Mouse (Mus musculus): ENCODE data around the gene Heatr3.

Gene Heatr3

GRCm38 (mm10) chr8:88137748-88138484, at the start of gene Heatr3:
Gene Heatr3, plus strand, starts transcription at chr8:88137855.
- peak; percentile 98 for DNase-seq (ENCODE audit: low spot score)

- no peak for DNase-seq (ENCODE audit: low spot score)
Observed at GRCm38 (mm10) chr8:88088006-88088405, 49.6 kb upstream of the Heatr3 start.

- DNase-seq (ENCODE audit: low spot score) = no peak
Observed at GRCm38 (mm10) chr8:88091661-88092060, 46.0 kb upstream of the Heatr3 start.

GRCm38 (mm10) chr8:88093367-88093766, 44.3 kb upstream of the Heatr3 start:
- DNase-seq (ENCODE audit: low spot score) = no peak

- no peak for DNase-seq (ENCODE audit: low spot score)
Observed at GRCm38 (mm10) chr8:88098856-88099255, 38.8 kb upstream of the Heatr3 start.

GRCm38 (mm10) chr8:88099526-88099925, 38.1 kb upstream of the Heatr3 start:
- peak; percentile 48 for DNase-seq (ENCODE audit: low spot score)

GRCm38 (mm10) chr8:88109241-88109640, 28.4 kb upstream of the Heatr3 start:
- DNase-seq (ENCODE audit: low spot score) = no peak

GRCm38 (mm10) chr8:88118456-88119036, 19.1 kb upstream of the Heatr3 start, which contains the start of gene Cnep1r1:
Gene Cnep1r1, plus strand, starts transcription at chr8:88118769.
- DNase-seq (ENCODE audit: low spot score) = peak; percentile 93

- DNase-seq (ENCODE audit: low spot score) = no peak
Observed at GRCm38 (mm10) chr8:88119076-88119475, 18.6 kb upstream of the Heatr3 start.

GRCm38 (mm10) chr8:88124850-88125249, 12.8 kb upstream of the Heatr3 start:
- DNase-seq (ENCODE audit: low spot score) = no peak

- no peak for DNase-seq (ENCODE audit: low spot score)
Observed at GRCm38 (mm10) chr8:88129397-88129796, 8.3 kb upstream of the Heatr3 start.

GRCm38 (mm10) chr8:88130754-88131317, 6.8 kb upstream of the Heatr3 start:
- peak; percentile 52 for DNase-seq (ENCODE audit: low spot score)

GRCm38 (mm10) chr8:88139256-88139655, 1.6 kb downstream of the Heatr3 start:
- DNase-seq (ENCODE audit: low spot score) = no peak

GRCm38 (mm10) chr8:88141629-88142028, 4.0 kb downstream of the Heatr3 start:
- DNase-seq (ENCODE audit: low spot score) = no peak

GRCm38 (mm10) chr8:88144041-88144440, 6.4 kb downstream of the Heatr3 start:
- no peak for DNase-seq (ENCODE audit: low spot score)

- no peak for DNase-seq (ENCODE audit: low spot score)
Observed at GRCm38 (mm10) chr8:88150910-88151371, 13.3 kb downstream of the Heatr3 start.

GRCm38 (mm10) chr8:88160237-88160995, 22.8 kb downstream of the Heatr3 start:
- no peak for DNase-seq (ENCODE audit: low spot score)

GRCm38 (mm10) chr8:88161439-88161838, 23.8 kb downstream of the Heatr3 start:
- peak; percentile 82 for DNase-seq (ENCODE audit: low spot score)

GRCm38 (mm10) chr8:88175264-88175663, 37.6 kb downstream of the Heatr3 start:
- DNase-seq (ENCODE audit: low spot score) = no peak

- no peak for DNase-seq (ENCODE audit: low spot score)
Observed at GRCm38 (mm10) chr8:88177291-88177690, 39.6 kb downstream of the Heatr3 start.

- DNase-seq (ENCODE audit: low spot score) = no peak
Observed at GRCm38 (mm10) chr8:88183121-88183520, 45.5 kb downstream of the Heatr3 start.

- DNase-seq (ENCODE audit: low spot score) = no peak
Observed at GRCm38 (mm10) chr8:88184914-88185313, 47.3 kb downstream of the Heatr3 start.

All from testis, postnatal 10 days (tissue).